Mouse (Mus musculus) kidney, postnatal 10 days (tissue): ENCODE measurements around the gene Gm17660.
"Not testable (repeated sequence)": the region's sequence is repeated elsewhere in the genome, so short reads cannot be mapped to it uniquely, and the experiment has no call there.

Experiments
- DNase-seq: peaks from one replicate; pipeline ENCODE4 v3.0.0; 2021; ENCODE audit warnings: mixed read lengths

The Gm17660 gene

DNA sequence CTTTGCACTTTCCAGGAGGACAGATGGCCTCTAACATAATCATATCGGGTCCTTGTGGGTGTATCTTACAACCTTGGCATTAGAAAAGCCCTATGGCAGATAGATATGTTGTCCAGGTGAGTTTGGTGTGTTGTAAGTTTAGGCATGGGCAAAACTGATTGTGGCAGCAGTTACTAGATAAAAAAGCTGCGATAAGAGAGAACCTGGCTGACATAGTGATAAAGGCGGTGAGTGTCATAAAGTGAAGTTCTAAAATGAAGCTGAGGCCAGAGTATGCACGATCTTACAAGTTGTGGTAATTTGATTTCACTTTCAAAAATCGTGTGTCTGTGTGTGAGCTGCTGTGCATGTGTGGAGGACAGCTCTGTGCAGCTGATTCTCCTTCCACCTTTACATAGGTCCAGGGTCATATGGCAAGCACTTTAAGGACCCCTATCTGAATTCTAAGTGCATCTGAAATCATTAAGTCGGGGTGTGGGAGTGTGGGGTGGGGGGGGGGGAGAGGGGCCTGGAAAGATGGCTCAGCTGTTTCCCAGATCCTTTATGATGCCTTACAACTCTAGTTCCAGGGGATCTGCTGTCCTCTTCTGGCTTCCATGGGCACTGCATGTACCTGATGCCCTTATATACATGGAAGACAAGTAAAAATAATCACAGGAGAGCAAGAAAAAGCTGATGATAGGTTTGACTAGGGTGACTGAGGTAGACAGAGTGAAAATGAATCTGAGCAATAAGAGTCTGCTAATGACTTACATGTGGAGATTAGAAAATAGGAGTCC is 38.1 kb downstream of the Gm17660 start:
- DNase-seq, result peak; percentile 75

DNA sequence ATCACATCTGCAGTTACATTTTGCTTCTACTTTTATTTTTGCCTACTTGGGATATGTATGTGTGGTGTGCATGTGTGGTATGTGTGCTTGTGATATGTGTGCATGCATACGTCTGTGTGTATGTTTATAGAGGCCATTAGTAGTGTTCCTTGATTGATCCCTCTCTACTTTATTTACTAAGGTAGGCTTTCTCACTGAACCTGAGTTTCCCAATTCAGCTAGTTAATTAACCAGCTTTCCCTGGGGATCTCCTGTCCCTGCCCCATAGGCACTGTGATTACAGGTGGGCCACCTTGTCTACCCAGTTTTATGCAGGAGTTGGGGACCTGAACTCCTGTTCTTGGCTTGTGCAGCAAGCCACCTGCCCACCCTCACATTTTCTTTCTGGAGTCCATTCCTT is 40.7 kb downstream of the Gm17660 start:
- no peak for DNase-seq

DNA sequence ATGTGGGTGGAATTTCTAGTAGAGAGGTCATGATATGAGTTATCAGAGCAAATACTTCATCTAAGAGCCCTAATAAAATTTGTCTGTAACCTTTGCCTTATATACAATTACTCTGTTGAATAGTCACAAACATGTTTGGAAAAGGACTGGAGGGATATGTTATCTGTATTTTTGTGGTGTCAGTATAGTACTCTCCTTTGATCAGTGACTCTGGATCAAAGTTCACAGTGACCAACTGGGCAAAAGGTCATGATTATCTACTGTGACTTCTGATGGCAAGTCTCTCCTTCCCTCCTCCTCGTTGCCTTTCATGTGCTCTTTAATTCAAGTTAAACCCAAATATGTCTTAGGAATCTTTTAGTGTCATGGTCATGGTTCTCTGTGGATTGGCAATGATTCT is 41.6 kb downstream of the Gm17660 start:
- no peak for DNase-seq

DNA sequence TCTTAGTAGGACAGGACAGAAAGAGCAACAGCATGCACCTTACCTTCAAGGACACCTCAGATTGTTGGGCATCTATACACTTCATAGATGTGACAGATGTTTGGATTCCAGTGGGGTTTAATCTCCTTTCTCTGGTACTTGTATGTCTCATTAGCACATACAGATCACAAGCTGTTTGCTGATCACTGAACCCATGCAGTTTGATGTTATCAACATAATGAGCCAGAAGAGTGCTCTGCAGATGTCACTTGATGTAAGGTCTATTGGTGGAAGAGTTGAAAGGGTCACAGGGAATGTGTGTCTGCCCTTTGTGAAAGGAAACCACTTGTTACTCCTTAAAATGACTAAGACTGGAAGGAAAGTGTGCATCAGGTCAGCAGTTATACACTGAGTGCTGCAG is 42.3 kb downstream of the Gm17660 start:
- no peak for DNase-seq

DNA sequence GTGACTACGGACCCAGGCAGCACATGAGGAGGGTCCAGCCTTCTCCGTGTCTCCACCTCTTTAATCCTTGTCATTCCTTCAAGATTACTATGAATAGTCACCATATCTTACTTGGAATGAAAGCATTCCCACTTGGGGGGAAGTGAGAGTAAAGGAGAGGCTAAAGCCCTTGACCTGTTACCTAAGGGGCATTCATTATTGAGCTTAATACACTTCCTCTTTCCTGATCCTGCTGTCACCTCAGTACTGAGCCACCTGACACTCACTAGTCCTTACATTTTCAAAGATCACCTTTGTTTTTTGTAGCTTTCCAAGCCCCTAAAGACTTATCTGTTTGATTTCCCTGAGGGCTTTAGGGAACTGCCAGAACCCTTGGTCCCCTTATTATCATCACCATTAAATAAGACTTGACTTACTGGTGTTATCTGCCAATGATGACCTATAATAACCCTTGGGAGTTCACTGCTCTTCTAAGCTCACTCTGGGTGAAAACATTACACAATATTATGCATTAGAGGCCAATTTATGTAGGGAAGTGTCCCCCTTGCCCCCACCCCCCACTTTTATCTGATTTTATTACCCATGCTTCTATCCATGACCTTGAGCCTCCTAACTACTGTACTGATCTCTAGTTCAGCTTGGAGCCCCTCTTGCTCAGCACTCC is 44.8 kb downstream of the Gm17660 start:
- DNase-seq, result no peak

DNA sequence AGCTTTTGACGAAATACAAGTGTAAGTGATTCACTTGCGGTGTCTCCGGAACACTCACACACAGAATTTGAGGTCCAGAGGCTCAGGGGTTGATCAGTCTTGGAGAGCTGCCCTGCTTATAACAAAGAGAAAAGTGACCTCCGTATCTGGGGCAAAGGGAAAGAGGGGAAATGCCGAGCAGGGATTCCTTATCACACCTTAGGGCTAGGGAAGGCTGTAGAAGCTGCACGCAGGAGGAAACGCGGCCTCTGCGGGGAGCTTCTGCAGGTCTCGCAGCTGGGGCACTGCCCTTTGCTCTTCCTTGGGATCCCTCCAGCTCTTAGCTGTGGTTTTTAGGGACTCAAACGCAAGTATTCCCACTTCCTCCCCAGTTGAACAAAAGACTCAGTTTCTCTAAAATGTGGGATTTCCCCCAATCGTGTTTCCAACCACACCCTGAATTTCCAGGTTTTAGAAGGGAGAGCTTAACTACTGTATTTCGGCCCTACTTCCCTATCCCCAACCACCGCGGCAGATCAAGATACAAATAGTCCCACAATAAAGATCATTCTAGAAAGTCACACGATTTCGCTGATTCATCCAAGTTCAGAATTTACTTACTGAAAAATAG is 52.1 kb downstream of the Gm17660 start:
- no peak for DNase-seq

DNA sequence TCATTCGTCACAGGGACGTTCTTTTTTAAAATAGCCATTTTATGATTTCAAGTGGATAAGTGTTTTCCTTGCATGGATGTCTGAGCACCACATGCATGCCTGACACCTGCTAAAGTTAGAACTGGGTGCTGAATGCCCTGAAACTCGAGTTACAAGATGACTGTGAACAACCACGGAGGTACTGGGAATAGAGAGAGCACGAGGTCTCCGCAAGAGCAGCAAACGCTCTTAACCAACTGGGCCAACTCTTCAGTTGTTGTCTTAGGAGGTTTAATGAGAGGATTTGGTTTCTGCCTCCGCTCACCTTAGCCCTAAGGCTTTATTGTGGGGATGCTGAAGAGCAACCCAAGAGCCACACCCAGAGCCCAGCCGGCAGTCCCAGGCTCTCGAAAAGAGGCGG is 52.6 kb downstream of the Gm17660 start:
- no peak for DNase-seq

DNA sequence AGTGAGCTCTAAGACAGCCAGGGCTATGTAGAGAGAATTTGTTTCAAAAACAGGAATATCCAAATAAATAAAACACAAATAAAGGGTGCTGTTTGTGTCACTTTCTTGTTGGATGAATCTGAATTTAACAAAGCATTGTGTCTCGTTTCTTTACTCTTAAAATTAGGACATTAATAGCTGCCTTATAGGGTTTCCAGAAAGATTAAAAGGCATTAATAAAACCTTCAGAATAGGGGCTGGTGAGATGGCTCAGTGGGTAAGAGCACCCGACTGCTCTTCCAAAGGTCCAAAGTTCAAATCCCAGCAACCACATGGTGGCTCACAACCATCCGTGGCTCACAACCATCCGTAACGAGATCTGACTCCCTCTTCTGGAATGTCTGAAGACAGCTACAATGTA is 53.2 kb downstream of the Gm17660 start:
- not testable (repeated sequence) for DNase-seq

DNA sequence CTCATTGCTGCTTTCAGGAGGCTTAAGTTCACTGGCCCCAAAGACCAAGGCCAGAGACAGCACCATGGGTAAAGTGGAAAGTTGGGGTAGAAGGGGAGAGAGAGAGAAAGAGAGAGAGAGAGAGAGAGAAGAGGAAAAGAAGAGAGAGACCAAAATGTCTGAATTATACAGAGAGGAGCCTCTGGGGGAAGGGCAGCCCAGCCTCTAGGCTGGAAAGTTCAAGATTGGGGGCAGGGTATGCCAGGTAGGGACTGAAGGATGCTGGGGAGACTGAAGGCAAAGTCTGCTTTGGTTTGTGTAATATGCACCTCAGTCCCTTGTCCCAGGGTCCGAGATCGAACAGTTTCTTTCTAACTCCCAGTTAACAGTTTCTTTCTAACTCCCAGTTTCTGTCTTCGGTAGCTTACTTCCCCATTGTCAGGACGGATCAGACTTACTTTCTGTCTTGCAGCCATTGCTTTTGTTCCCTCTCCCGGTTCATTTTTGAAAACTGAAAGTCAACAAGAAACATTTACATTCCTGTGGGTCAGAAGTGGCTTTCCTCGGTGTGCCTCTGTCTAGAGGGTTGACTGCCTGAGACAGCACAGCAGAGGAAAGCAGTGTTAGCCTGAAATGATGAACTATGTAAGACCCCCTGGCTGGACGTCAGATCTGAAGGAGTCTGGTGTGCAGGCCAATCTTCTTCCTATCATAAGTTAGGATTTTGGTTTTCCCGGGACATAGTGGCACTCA is 54.0 kb downstream of the Gm17660 start:
- no peak for DNase-seq

DNA sequence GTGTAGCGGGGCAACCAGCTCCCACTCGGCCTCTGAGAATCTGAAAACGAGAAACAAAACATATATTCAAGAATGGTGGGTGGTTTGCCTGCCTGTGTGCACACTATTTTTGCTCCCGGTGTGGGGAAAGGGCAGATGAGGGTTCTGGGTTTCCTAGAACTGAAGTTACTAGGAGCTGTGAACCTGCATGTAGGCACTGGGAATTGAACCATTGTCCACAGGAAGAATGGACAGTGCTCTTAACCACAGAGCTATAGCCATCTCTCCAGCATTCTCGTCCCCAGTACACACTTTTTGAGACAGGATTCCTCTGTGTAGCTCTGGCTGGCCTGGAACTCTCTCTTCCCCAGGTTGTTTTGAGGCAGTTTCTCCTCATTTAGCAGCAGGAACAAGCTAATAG is 54.9 kb downstream of the Gm17660 start:
- no peak for DNase-seq

DNA sequence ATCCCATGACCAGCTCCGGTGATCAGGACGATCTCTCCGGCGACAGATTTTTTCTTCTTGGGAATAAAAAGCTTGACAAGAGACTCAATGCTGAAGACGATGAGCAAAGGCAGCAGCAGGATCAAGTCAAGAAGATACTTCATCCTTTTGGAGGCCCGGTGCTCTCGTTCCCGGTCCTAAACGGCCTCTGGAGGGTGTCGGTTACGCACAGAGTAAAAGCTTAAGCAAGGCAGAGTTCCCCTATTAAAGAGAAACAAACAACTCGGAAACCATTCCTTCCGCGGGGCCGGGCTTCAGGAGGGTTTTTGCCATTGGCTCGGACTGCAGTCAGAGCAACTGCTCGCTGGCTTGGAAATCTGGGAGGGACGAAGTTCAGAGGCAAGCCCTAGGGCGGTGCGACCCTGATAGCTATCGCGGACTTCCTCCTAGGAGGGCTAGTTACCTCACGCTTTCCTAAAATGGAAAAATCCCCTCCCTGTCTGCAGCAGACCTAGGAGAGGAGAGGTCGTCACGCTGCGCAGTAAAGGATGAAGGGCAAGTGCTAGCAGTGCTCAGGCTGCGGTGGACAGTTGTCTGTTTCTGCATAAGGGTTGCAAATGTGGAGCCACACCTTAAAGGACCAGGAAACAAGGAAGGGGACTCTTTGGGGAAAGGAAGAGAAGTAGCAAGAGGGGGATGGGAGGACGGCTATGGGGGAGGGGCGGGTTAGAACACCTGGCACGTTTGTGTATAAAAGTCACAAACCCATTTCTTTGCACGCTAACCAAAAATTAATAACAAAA is 55.6 kb downstream of the Gm17660 start, which contains the start of gene Hsd17b11:
Gene Hsd17b11, minus strand, starts transcription at position 323 of the 782 bp plus-strand sequence.
- peak; percentile 93 for DNase-seq
